Mouse (Mus musculus): ENCODE measurements around the gene Prss57.
A peak's percentile ranks its signal among the peaks of the same experiment; 100 is the strongest.

Gene Prss57

DNA sequence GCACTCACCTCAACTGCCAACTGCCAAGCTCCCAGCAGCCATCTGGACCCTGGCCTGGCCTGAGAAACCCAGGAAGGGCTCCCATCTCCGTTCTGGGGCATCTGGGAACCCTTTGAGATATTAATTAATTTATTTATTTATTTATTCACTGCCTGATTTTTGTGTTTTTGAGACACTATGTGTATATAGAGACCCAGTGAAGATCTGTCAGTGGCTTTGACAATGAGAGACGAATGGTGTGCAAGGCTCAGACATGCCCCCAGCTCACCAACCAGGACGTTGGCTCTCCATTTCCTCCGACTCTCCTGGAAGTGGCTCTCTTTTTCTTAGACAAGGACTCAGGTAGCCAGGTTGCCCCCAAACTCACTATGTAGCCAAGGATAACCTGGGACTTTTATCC lies at the start of gene Prss57:
Gene Prss57, minus strand, starts transcription at position 101 of the 400 bp plus-strand sequence.
- no peak for DNase-seq (ENCODE audit: low read depth, low spot score)

DNA sequence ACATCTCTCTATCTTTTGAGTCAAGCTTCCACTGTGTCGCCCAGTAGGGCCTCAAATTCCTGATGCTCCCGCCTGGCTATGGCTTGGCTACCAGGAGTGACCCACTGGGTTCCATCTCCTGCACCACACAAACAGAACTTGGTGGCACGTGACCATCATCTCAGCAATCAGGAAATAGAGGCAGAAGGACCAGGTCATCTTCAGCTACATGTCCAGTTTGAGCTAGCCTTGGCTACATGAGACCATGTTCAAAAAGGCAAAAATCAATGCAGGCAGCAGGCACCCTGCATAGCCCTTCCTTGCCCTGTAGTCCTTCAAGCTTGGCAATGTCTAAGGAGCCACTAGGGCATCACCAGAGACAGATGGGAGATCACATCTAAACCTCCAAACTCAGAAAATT lies 49.3 kb upstream of the Prss57 start:
- no peak for DNase-seq (ENCODE audit: low read depth, low spot score)

DNA sequence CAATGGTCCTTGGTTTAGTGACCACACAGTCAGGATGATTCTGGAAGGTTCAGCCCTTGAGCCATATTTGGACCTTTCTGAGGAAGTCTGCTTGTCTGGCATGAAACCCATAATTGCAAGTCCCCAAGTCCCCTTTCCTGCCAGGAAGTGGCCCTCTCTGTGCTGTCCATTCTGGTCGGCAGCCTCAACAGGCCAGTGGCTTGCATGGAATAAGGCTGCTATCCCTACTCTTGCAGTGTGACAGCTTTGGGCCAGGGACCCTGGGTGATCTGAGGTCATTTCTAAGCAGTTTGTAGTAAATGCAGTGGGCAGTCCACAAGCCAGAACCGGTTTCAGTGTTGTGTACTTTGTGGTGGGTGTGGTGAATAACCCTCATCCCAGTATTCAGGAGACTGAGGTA lies 47.4 kb upstream of the Prss57 start:
- no peak for DNase-seq (ENCODE audit: low read depth, low spot score)

- no peak for DNase-seq (ENCODE audit: low read depth, low spot score)
Observed at GRCm38 (mm10) chr10:79836918-79837317, 46.2 kb upstream of the Prss57 start.

GRCm38 (mm10) chr10:79834769-79835398 lies 44.1 kb upstream of the Prss57 start:
- peak; percentile 29 for DNase-seq (ENCODE audit: low read depth, low spot score)

- DNase-seq (ENCODE audit: low read depth, low spot score), result no peak
Observed at GRCm38 (mm10) chr10:79832786-79833181, 42.0 kb upstream of the Prss57 start.

DNA sequence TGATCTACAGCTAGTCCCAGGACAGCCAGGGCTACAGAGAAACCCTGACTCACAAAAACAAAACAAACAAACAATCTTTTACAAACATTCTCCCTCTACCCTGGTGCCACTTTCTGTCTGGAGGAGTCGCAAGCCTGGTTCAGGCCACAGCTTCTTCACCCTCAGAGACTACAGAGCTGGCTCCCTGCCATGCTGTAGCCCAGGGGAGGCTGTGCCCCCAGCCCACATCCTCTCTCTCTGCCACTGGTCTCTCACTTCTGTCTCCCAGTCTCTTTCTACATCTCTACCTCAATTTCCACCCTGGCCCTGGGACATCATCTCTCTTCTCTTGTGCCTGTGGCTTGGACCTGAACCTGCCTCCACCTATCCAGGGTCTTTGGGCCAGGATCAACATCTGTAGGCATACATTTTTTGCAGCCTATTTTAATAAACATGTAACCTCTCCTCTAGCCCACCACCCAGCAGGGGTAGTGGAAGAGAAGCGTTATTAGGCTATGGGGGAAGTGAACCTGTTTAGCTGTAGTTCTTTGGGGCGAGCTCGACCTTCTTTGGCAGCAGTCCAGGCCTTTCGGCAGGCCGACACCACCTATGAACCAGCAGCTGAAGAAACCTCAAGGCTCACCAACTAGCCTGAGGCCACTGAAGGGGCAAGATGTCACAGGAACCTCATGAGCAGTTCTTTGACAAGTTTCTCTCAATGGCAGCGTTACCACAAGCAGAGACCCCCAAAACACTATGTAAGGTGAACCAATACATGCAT lies 41.4 kb upstream of the Prss57 start:
- DNase-seq (ENCODE audit: low read depth, low spot score), result no peak

DNA sequence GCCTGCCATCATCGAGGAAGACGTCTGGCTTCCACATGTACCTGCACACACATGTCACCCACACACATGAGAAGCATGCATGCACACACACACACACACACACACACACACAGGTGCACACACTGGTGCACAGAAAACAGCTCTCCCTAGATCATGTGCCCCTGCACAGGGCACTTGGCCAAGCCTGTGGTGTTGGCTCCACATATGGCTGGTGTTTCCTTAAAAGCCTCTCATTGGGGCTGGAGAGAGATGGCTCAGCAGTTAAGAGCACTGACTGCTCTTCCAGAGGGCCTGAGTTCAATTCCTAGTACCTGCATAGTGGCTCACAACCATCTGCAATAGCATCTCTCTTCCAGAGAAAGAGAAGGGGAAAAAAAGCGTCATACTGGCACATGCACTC lies 40.8 kb upstream of the Prss57 start:
- DNase-seq (ENCODE audit: low read depth, low spot score), result no peak

DNA sequence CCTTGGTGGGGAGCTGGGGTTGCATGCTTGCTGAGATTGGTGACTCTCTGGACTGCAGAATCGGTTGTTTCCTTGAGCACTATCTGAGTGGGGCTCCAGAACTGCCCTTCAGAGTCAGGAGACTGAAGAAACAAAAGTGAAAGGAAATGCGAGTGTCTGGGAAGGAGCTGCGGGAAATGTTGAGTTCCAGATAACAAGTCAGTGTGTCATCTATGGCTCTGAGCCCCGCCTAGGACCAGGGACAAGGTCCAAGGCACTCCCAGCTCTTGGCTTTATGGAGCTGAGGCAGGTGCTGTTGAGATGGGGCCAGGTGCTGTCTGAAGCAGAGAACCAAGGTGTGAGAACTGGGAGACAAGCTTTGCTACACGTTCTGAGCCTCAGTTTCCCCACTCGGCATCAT lies 33.7 kb upstream of the Prss57 start:
- DNase-seq (ENCODE audit: low read depth, low spot score), result no peak

DNA sequence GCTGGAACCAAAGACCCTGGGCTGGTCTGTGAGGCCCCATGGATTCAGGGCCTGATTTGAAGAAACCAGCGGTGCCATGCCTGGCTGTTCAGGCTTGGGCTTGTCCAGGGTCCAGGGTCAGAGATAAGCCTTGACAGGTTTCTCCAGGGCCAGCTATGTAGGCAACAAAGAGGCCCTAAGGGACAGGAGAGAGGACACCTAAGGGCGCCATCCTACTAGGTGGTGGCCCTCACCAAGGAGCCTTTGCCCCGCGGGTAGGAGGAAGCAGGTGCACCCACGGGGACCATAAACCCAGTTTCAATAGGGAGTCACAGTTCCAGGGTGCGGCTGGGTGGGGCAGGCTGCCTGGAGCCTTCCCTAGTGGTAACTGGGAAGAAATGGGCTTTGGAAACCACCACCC lies 32.2 kb upstream of the Prss57 start:
- no peak for DNase-seq (ENCODE audit: low read depth, low spot score)

GRCm38 (mm10) chr10:79822372-79822771 lies 31.6 kb upstream of the Prss57 start:
- no peak for DNase-seq (ENCODE audit: low read depth, low spot score)

GRCm38 (mm10) chr10:79821731-79822130 lies 31.0 kb upstream of the Prss57 start:
- no peak for DNase-seq (ENCODE audit: low read depth, low spot score)

DNA sequence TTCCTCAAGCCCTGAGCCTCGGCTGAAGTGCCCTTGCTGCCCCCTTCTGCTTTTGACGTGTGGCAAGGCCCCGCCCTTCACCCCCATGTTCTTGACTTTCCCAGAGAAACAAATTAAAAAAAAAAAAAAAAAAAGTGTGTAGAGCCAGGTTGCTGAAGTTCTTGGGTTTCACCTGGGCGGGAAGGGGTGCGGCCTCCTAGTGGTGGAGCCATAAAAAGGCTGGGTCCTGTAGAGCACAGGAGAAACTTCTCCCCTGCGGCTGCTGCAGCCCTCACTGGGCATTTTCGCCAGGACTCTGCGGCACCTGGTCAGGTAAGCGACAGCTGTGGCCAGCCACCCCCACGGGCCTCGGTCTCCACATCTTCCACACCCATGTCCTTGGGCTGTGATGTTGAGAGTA lies 30.0 kb upstream of the Prss57 start, which contains the start of gene Misp:
Gene Misp, plus strand, starts transcription at position 208 of the 400 bp plus-strand sequence.
- DNase-seq (ENCODE audit: low read depth, low spot score), result no peak

DNA sequence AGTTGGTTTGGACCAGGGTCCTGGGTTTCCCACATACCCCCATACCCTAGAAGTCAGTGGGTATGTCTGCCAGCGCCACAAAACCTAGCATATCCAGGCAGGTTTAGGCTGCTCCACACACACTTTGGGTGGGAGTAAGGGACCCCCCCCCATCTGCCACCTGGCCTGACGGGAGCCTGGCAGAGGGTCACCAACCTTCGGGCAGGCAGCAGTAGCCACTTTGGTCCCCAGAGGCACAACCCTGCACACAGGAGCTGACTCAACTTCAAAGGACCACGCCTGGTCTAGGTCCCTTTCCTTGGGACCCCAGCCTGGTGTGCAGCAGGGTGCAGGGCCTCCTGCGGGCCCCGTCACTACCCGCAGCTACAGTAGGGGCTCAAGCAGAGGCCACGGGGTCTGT lies 29.5 kb upstream of the Prss57 start:
- no peak for DNase-seq (ENCODE audit: low read depth, low spot score)

GRCm38 (mm10) chr10:79819606-79820005 lies 28.8 kb upstream of the Prss57 start:
- DNase-seq (ENCODE audit: low read depth, low spot score), result no peak

GRCm38 (mm10) chr10:79818225-79818624 lies 27.5 kb upstream of the Prss57 start:
- no peak for DNase-seq (ENCODE audit: low read depth, low spot score)

DNA sequence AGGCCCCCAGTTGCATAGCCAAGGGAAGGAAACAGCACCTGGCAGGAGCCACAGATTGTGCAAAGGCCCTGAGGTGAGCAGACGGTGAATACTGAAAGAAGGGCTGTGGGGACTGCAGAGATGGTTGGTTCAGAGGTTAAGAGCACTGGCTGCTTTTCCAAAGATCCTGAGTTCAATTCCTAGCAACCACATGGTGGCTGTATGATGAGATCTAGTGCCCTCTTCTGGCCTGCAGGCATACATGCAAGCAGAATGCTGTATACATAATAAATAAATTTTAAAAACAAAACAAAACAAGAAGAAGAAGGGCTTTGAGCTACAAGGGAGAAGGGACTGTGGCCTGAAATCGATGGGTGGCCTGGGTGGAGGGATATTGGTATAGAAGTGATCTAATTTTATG lies 26.4 kb upstream of the Prss57 start:
- DNase-seq (ENCODE audit: low read depth, low spot score), result no peak

DNA sequence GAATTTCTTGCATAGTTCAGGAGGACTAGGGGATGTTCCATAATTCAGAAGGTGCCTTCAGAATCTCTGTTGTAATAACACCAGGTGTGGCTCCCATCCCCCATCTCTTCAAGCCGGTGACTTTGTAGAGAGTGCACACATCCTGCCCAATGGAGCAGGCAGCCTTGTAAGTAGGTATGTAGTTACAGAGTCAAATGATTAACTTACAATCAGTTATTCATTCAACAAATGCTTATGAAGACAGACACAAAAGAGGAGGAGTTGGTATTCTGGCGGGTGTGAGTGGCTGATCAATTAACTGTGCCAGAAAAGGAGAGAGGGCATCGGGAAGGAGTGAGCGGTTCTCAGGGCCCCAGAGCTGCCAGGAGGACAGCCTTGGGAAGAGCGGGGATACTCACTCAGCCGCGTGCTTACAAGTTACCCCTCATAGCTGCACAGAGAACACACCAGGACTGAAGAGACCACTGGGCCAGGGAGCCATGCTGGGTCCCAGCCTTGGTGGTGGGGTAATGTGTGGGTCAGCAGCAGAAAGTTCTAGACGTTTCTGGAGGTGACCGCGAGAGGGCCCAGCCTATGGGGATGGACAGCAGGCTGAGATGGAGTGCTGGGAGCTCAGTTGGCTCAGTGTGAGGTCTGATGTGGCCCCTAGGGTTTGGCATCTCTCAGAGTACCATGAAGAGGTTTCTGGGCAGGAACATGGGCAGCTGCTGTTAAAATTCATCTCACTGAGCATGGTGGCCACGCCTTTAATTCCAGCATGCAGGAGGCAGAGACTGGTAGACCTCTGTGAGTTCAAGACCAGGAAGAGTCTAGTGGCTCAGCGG lies 25.1 kb upstream of the Prss57 start:
- no peak for DNase-seq (ENCODE audit: low read depth, low spot score)

- no peak for DNase-seq (ENCODE audit: low read depth, low spot score)
Observed at GRCm38 (mm10) chr10:79814271-79814842, 23.6 kb upstream of the Prss57 start.

DNA sequence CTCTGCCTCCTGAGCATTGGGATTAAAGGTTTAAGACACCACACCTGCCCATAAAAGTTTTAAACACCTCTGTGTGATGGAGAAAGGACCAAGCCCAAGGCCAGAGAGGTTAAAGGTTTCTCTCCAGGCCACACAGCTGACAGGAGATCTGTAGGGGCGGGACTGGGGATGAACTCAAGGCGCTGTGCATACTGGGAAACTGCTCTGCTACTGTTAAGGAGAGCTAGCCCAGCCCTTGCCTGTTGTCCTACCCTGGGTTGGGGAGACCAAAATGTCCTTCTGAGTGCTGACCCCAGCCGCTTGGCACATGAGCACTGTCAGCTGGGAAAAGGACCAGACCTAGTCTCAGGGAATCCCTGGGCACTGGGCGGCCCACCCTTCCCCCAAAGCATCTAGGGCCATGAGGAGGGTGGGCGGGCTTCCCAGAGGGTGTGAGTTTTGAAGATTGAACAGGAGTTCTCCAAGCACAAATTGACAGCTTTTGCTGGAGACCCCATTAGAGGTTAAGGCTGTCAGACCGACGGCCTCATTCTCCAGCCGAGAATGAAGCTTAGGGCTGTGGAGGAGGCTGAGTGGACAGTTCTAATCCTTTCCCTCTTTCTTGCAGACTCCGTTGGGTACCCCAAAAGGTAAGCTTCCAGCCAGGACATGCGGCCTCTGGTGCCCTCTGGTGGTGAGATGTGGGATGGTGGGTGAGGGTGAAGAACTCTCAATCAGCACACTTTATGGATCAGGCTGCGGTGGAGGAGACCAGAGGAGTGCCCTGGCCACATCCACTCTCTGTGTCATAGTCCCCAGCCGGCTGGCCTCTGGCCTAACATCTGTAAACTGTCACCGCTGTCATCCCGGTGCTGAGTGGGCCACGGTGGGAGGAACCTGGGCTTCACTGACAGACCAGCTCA lies 21.2 kb upstream of the Prss57 start:
- peak; percentile 46 for DNase-seq (ENCODE audit: low read depth, low spot score)

DNA sequence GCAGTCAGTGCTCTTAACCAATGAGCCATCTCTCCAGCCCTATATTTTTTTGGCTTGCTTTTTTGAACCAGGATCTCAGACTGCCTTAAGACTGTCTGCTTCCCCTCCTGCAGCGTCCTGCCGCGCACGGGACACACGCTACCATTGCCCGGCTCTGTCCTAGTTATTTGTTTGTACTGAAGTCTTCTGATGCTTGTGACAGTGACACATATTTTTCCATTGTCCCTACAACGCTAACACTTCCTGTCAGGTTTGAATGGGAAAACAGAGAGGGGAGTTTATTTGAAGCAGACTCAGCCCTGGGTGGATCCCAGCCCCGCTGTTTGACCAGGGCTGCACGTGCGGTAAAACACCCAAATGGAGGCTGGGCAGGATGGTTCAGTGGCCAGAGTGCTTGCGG lies 18.0 kb upstream of the Prss57 start:
- DNase-seq (ENCODE audit: low read depth, low spot score), result no peak
